Mouse (Mus musculus): ENCODE results near the gene Rad51b.
A peak's percentile ranks its signal among the peaks of the same experiment; 100 is the strongest.

The Rad51b gene

DNA sequence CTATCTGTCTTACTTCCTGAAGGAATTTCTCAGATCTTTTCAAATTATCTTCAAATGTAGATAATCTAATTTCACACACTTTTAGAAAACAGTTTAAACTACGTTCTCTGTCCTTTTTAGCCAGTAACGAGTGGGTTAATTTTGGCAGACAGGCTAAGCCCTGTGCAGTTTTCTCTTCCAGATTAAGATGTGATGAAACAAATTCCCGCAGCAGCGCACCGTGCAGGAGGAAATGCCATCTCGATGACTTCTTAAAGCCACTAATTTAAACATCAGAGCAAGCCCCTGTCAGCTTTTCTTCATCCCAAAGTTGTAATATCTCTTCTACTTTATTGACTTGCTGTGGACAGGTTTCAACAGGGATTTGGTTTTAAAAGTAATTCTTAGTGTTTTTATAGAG is 123.5 kb downstream of the Rad51b start:
- H3K27me3 ChIP-seq (ENCODE audit: control insufficient read depth, insufficient read depth, low read length, poor library complexity, severe bottlenecking): no peaks in the 10 kb centered on the region

DNA sequence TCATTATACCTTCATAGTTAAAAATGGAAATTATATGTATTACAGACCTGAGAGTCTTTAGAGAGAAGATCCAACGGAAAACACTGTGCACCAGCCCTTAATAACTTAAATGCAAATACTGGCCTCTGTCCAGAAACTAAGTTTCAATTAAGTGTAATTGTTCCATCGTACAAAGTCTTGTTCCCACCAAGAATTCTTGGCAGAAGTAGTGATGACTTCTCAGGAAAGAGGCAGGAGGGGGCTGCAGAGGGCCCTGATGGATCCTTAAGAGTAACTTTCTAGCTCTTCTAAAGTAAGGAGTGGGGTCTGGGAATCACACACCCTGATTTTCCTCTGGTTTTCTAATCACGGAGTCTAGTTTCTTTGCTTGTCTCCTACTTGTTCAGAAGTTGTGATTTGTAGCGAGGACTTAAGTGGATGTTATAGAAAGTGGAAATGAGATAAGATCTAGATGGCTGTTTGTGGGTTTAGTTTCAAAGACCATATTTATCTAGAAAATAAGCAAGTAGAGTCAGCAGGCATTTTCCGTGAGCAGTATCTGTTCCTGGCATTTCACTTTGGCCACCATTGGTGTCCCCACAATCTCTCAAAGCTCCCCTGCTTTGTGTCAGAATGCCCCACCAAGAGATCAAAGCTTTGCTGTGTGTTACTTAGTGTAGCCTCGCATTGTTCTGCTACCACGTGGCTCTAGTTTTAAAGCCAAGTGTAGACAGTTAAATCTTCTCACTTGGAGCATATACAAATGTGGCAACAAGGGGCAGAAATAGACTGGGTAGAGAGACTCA is 132.6 kb downstream of the Rad51b start:
- DNase-seq (ENCODE audit: low read depth, low spot score): no peak
- no peaks in the 10 kb centered on the region for H3K36me3 ChIP-seq (ENCODE audit: control insufficient read depth, insufficient read depth, low read length, poor library complexity, severe bottlenecking)
- no peaks in the 10 kb centered on the region for H3K27me3 ChIP-seq (ENCODE audit: control insufficient read depth, insufficient read depth, low read length, poor library complexity, severe bottlenecking)

More for the DNA sequence above, 123.5 kb downstream of the Rad51b start:
- no peaks in the 10 kb centered on the region for H3K36me3 ChIP-seq (ENCODE audit: control insufficient read depth, insufficient read depth, low read length, poor library complexity, severe bottlenecking)
- no peak for DNase-seq (ENCODE audit: low read depth, low spot score)

DNA sequence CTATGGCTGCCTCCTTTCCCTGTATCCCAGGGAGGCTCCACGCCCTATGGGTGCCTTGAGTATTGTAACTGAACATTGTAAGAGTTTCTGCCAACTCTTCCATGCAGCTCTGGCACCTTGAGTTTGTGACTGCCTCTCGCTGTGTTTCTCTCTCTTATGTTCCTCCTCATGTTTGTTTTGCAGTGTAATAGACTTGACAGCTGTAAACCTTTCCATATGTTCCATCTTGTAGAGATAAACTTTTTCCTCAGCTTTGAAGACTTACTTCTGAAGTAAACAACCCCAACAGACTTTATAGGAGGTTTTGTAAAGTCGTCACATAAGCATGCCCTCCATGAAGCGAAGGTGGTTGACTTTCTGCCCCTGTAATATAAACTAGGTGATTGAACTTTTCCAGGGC is 134.1 kb downstream of the Rad51b start:
- Histone ChIP-seq H3K27me3 (ENCODE audit: control insufficient read depth, insufficient read depth, low read length, poor library complexity, severe bottlenecking) (no peaks in the 10 kb centered on the region), H3K36me3 (ENCODE audit: control insufficient read depth, insufficient read depth, low read length, poor library complexity, severe bottlenecking) (no peaks in the 10 kb centered on the region)
- no peak for DNase-seq (ENCODE audit: low read depth, low spot score)

DNA sequence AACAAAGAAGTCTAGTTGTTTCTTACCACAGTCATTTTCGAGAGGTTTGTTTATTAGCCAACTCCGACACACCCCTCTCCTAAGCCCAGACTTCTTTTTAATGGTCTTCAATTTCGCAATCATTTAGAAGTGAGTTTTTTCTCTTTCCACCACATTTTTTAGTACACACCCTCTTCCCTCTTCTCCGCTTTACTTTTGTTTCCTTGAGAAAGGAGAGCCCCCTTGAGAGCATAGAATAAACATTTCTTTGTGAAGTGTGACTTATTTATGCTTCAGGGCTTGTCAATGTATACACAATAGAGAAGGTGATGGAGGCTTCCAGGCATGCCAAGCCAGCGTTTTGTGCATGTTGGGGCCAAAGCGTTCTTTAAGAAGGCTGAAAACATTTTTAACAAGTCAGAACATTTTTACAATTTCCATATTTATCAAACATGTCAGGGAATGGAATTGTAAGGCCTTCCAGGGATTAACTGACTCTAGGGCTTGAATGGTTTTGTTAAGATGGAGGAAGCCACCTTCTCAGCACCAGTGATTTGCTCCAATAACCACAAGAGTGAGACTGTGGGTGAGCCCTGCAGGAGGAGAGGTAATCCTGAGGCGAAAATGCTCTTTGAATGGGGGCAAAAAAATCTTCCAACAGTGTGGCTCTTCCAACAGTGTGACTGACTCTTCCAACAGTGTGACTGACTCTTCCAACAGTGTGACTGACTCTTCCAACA is 136.8 kb downstream of the Rad51b start:
- DNase-seq (ENCODE audit: low read depth, low spot score): no peak
- Histone ChIP-seq H3K36me3 (ENCODE audit: control insufficient read depth, insufficient read depth, low read length, poor library complexity, severe bottlenecking) (no peaks in the 10 kb centered on the region), H3K27me3 (ENCODE audit: control insufficient read depth, insufficient read depth, low read length, poor library complexity, severe bottlenecking) (no peaks in the 10 kb centered on the region)

DNA sequence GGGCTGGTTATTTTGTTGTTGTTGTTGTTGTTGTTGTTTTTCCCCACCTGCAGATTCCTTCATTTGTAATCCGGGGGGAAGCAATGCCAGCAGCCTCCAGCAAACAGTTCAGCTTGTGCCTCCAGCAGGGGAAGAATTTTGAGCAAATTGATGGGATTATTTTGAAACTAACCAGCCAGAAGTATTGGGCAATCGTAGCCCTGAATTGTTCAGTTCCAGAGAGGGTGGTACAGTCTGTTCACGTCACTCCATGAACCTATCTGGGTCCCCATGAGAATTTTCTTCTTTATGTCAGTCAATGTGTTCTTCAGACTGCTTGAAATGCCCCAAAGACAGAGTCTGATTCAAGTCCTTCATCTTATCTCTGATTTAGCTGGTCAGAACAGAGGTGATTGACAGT is 138.4 kb downstream of the Rad51b start:
- no peak for DNase-seq (ENCODE audit: low read depth, low spot score)
- no peaks in the 10 kb centered on the region for H3K27me3 ChIP-seq (ENCODE audit: control insufficient read depth, insufficient read depth, low read length, poor library complexity, severe bottlenecking)
- no peaks in the 10 kb centered on the region for H3K36me3 ChIP-seq (ENCODE audit: control insufficient read depth, insufficient read depth, low read length, poor library complexity, severe bottlenecking)

DNA sequence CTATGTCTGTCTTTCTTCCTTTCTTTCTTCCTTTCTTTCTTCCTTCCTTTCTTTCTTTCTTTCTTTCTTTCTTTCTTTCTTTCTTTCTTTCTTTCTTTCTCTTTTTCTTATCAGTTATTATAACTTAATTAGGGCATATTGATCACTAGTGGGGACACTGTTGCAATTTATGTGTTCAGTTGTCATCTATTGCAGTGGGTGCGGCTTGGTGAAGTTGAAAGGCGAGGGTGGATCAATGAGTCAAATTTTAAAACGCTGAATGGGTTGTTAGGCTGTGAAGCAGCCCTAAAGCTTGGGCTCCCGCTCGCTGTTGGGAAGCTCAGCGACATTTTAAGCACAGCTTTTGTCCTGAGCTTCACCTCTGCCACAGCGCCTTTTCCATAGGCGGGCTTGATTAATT is 139.0 kb downstream of the Rad51b start:
- no peaks in the 10 kb centered on the region for H3K36me3 ChIP-seq (ENCODE audit: control insufficient read depth, insufficient read depth, low read length, poor library complexity, severe bottlenecking)
- H3K27me3 ChIP-seq (ENCODE audit: control insufficient read depth, insufficient read depth, low read length, poor library complexity, severe bottlenecking): no peaks in the 10 kb centered on the region
- no peak for DNase-seq (ENCODE audit: low read depth, low spot score)

DNA sequence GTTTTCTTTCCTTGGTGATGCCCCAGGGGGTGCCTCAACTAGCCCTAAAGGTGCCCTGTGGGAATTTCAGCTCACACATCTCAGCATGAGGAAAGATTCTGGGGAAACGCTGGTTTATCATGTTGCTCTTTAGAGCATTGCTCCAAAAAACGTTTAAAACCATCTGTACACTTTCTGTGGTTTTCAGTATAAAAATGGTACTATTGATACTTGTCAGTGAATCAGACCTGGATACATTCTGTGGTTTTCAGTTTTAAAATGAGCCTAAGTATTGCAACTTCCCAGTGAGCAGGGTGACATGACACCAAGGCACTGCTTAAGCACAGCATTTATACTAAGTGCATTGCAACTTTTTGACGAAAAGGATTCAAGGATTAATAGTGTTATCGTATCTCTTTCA is 139.8 kb downstream of the Rad51b start:
- no peak for DNase-seq (ENCODE audit: low read depth, low spot score)
- H3K27me3 ChIP-seq (ENCODE audit: control insufficient read depth, insufficient read depth, low read length, poor library complexity, severe bottlenecking): no peaks in the 10 kb centered on the region
- H3K36me3 ChIP-seq (ENCODE audit: control insufficient read depth, insufficient read depth, low read length, poor library complexity, severe bottlenecking): no peaks in the 10 kb centered on the region

DNA sequence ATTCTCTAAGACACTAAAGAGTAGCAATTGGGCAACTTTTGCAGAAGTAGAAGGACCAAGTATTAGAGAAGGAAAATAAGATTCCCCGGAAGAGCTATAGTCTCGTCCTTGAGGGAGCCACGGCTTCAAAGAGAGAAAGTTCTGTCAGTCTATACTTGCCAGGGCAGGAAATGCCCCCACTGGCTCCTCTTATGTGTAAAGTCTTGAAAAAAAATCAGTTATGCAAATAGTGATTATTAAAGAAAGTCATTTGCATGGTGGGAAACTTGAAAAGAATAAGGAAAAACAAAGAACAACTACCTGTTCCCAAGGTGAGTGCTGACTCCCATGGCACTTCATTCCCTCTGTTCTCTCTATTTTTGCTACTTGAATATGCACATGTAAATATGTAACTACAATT is 140.5 kb downstream of the Rad51b start:
- Histone ChIP-seq H3K27me3 (ENCODE audit: control insufficient read depth, insufficient read depth, low read length, poor library complexity, severe bottlenecking) (no peaks in the 10 kb centered on the region), H3K36me3 (ENCODE audit: control insufficient read depth, insufficient read depth, low read length, poor library complexity, severe bottlenecking) (no peaks in the 10 kb centered on the region)
- DNase-seq (ENCODE audit: low read depth, low spot score): peak; percentile 46

DNA sequence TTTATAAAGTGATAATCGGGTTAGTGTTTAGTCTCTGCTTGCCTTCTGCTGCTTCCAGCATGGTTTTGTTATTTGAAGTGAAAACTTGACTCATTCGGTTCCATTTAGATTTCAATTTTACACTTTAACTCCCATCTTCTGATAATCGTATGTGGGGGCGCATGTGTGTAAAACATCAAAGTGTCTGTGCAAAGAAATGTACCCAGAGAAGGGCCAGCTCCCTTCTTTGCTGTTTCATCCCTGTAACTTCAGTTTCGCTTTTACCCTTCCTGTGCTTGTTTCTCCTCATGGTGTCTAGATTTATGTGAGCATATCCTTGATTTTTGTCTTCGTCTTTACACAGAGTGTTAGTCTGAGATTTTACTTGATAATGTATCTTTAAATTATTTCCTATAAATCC is 142.9 kb downstream of the Rad51b start:
- DNase-seq (ENCODE audit: low read depth, low spot score): no peak
- H3K36me3 ChIP-seq (ENCODE audit: control insufficient read depth, insufficient read depth, low read length, poor library complexity, severe bottlenecking): no peaks in the 10 kb centered on the region

DNA sequence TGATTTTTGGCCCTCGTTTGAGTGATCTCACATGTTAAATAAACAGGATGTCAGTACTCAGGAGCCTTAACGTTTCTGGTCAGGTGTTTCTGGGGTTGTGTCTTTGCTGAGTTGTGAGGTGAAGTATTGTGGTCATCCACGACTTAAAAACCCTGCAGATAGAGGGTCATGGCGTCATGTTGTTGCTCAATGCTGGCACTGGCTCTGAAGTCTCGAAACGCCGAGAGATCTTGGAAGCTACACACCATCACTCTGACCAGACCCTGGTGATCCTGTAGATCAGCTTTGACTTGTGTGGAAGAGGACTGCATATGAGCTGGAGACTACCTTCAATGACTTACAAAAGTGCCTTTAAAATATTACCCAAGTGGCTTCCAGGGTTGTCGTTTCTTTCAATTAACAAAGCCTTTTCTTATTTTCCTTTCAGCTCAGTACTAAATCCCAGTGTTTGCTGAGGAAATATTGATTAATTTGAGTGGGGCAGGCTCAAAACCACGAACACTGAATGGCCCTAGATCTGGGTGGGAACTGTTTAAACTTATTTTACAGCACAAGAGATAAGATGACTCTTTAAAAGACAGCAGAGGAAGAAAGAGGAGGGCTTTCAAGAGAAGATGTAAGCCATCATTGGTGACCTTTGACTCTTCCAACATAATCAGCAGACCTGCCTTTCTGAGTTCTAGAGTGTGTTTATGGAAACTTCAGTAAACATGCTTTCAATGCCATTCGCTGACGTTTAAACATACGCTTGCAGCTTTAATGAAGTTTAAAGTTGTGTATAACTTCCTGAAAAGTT is 144.3 kb downstream of the Rad51b start:
- Histone ChIP-seq H3K36me3 (ENCODE audit: control insufficient read depth, insufficient read depth, low read length, poor library complexity, severe bottlenecking) (no peaks in the 10 kb centered on the region), H3K27me3 (ENCODE audit: control insufficient read depth, insufficient read depth, low read length, poor library complexity, severe bottlenecking) (no peaks in the 10 kb centered on the region)
- DNase-seq (ENCODE audit: low read depth, low spot score): peak; percentile 36

More for the DNA sequence above, 142.9 kb downstream of the Rad51b start:
- H3K27me3 ChIP-seq (ENCODE audit: control insufficient read depth, insufficient read depth, low read length, poor library complexity, severe bottlenecking): no peaks in the 10 kb centered on the region

DNA sequence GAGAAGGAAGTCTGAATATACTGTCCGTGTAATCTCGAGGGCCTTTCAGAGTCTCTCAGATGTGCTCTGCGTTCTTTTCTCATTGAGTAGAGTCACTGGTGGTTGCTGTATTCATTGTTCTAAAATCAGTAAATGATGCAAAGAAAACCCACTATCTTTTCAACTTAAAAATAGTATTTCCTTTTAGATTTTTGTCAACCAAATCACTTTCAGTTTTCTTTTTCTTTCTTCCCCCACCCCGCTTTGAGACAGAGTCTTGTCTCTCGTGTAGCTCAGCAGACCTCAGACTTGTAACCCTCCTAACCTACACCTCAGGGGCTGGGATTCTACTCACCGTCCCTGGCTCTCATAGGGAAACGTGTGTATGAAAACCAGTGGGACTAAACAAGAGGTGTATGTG is 145.0 kb downstream of the Rad51b start:
- DNase-seq (ENCODE audit: low read depth, low spot score): peak; percentile 57
- Histone ChIP-seq H3K36me3 (ENCODE audit: control insufficient read depth, insufficient read depth, low read length, poor library complexity, severe bottlenecking) (no peaks in the 10 kb centered on the region), H3K27me3 (ENCODE audit: control insufficient read depth, insufficient read depth, low read length, poor library complexity, severe bottlenecking) (no peaks in the 10 kb centered on the region)

DNA sequence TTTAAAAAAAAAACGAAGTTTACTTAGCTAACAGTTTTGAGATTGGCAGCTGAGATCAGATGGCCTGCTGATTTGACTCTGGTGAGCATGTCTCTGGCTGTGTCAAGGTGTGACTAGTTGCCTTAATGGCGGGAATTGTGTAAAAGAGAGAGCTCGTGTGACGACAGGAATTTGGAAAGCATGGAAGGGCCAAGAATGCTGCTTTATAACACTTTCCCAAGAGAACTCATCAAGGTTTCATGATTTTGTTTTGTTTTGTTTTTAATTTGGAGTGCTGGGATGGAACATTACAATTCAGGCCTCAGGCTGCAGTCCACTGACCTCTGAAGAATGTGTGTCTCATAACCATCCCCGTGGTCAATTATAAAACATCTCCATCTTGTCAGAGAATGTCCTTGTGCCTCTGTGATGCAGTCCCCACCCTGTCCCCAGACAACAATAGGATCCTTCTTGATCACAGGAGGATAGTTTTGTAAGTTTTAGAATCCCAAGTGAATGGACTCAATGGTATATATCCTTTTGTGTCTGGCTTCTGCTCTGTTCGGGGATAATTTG is 145.8 kb downstream of the Rad51b start:
- DNase-seq (ENCODE audit: low read depth, low spot score): no peak
- Histone ChIP-seq H3K36me3 (ENCODE audit: control insufficient read depth, insufficient read depth, low read length, poor library complexity, severe bottlenecking) (no peaks in the 10 kb centered on the region), H3K27me3 (ENCODE audit: control insufficient read depth, insufficient read depth, low read length, poor library complexity, severe bottlenecking) (no peaks in the 10 kb centered on the region)

DNA sequence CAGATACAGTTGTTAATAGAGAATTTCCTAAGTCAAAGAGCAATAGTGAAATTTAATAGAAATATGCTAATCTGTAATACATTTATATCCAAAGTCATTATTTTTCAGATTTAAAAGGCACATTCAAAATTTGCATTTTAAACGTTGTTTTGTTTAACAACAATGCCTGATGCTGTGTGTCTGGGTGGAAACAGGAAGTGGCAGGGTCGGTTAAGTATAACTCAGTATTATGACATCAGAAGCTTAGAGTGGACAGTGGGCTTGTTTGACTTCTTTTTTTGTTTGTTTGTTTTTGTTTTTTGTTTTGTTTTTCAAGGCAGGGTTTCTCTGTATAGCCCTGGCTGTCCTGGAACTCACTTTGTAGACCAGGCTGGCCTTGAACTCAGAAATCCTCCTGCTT is 147.6 kb downstream of the Rad51b start:
- Histone ChIP-seq H3K36me3 (ENCODE audit: control insufficient read depth, insufficient read depth, low read length, poor library complexity, severe bottlenecking) (no peaks in the 10 kb centered on the region), H3K27me3 (ENCODE audit: control insufficient read depth, insufficient read depth, low read length, poor library complexity, severe bottlenecking) (no peaks in the 10 kb centered on the region)
- DNase-seq (ENCODE audit: low read depth, low spot score): peak; percentile 59

DNA sequence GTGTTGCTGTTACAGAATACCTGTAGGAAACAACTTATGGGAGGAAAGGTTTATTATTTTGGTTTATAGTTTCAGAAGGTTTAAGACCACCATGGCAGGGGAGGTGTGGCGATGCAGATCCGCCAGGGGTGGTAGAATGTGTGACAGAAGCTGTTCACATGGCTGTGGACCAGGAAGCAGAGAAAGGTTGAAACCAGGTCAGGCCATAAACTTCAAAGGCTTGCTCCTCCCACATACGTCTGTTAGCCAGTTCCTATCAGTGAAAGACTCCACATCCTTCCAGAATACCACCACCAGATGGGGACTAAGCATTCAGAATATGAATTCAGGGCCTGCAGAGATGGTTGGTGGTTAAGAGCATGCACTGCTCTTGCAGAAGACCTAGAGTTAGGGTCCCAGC is 150.0 kb downstream of the Rad51b start:
- H3K36me3 ChIP-seq (ENCODE audit: control insufficient read depth, insufficient read depth, low read length, poor library complexity, severe bottlenecking): no peaks in the 10 kb centered on the region
- H3K27me3 ChIP-seq (ENCODE audit: control insufficient read depth, insufficient read depth, low read length, poor library complexity, severe bottlenecking): no peaks in the 10 kb centered on the region
- no peak for DNase-seq (ENCODE audit: low read depth, low spot score)
